Mouse (Mus musculus): Measurements from ENCODE around the gene Gm21188.
"Not testable (repeated sequence)": the region's sequence is repeated elsewhere in the genome, so short reads cannot be mapped to it uniquely, and the experiment has no call there.

Gm21188 gene

DNA sequence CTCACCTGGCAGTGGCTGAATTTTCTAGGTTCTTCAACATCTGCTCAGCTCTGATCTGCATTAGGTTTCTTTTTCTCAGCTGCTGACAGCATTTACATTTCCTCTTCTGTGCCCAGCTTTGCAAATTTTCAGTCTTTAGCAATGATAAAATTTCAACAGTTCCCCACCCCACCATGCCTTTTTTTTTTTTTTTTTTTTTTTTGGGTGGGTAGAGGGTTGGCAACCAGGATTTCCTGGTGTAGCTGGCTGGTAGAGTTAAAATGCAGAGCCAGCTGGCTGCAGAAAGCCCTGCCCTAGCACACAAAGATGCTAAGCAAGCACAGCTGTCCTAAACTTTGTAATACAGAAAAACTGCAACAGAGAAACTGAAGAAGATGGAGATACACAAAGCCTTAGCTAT is at the start of gene Gm21188:
TSS of gene Gm21188 (minus strand) at position 110 of the 400 bp plus-strand sequence.
- DNase-seq: not testable (repeated sequence)

DNA sequence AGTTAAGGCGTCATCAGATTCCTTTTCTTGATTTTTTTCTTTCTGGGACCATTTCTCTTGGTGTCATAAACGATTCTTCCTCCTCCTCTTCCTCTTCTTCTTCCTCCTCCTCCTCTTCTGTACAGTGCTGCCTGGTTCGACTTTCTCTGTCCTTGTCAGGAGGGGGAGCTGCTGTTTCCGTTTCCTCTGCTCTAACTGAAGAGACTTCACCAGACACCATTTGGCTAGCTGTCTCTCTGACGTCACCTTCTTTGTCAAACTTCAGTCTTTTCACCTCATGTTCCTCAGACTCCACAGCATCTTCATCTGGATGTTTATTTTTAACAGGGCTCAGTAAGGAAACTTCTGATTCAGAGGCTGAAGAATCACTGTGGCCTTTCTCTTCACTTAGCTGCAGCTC is 47.3 kb upstream of the Gm21188 start:
- not testable (repeated sequence) for DNase-seq

DNA sequence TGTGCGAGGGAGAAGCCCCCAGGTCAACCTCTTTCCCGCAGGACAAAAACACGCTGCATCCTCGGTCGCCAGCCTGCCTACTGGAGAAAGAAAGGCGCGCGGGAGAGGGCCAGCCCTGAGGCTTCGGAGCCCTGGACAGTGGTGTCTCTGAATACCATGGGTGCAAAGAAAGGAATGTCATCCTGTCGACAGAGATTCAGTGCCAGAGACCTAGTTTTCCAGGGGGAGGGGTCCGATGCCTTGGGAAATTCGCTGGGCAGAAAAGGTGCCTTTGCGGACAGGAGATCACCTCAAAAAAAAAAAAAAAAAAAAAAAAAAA is 44.9 kb upstream of the Gm21188 start:
- not testable (repeated sequence) for DNase-seq

DNA sequence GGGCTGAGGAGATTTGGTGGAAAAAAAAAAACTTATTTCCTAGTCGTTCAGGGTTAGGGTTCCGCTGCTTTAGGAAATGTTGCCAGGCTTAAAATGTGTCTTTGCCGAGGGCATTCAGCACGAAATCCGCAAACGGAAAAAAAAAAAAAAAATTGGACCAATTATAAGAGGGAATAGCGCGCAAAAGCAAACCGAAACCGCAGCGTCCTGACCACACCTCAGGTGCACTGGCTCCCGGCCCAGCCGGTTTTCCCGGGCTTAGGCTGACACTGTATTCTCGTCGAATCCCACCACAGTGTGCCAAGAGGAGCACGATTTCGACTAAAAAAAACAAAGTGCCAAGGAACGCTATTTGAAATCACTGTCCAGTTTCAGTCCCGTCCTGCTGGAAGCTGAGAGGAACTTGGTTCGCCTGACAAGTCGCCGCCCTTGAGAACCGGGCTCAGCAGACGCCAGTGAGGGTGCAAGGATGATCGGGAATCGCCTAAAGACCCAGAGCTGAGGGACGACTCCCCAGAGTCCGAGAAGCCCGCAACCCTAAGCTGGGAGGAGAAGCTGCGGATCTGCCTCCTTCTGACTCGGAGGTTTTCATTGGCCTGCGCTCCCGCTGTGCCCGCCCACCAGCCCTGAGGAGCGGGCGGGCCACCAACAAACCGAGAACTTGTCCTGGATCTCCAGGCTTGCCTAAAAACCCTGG is 44.4 kb upstream of the Gm21188 start:
- DNase-seq: not testable (repeated sequence)

DNA sequence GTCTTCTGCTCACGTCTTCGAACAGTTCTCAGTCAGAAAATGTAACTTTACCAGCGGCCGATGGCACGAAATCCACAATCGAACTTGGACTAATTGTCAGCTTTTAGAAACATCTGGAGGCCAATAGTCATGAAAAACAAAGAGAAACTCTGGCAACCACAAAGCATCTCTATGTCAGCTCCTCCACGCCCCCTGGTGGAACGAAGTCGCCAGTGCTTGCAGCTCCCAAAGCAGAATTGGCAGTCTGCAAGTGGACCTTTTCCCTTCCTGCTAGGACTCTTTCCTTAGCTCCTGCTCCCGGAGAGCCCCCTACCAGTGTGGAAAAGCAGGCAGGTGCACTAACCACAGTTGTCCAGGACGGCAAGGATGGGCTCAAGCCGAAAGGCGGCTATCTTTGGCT is 41.0 kb upstream of the Gm21188 start:
- not testable (repeated sequence) for DNase-seq

DNA sequence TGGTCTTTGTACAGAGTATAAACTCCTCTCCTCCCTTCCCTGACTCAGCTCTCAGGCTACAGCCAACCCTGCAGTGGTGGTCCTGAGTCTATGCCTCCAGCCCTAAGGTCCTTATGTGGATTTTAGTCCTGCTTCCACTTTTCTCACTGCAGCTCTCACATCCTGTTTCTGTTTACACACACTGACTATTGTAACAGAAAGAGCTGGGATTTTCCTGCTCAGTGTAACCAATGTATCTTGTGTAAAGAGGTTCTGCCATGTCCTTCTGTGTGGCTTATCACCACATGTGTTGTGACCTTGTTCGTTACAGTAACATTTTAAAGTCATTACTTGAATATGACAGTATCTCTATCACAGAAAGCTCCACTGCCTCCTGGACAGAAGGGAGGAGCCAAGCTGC is 27.6 kb upstream of the Gm21188 start:
- not testable (repeated sequence) for DNase-seq

DNA sequence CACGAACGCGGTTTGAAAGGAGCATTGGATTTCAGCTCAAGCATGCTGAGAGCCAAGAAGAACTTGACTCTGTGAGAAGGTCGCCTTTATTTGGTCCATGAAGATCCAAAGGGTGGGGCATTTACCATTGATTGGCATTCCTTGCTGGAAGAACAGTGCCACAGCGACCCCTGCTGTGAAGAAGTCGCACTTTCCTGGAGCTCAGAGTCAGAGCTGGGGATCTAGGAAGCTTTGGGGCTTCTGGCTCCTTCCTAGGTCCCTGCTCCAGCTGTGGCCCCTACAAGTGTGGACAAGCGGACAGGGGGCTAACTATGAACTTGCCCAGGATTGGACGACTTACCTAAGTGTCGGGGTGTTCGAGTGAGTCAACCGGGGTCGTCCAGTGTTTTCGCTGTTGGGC is 18.9 kb upstream of the Gm21188 start:
- DNase-seq: not testable (repeated sequence)

DNA sequence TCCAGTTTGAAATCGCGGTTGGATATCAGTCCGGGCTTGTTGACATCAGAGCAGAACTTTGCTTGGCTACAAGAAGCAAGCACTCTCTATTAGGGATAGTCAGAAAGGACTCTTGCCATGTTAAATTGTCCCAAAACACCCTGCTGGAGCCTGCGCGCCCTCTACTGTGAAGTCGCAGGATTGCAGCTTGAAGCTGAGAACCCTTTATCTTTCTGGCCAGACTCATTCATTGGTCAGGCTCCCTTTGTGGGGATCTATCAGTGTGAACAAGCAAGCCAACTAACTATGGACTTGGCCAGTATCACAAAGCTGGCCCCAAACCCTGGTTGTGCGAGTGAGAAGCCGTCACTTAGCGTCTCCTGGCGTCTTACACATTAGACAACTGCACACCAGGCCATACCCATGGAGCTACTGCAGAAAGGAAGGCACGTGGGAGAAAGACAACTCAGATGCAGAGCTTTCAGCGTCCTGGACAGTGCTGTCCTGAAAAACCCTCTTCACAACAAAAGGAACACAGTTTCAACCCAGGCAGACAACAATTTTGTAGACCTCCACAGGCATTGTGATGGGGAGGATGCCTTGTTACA is 18.1 kb upstream of the Gm21188 start:
- not testable (repeated sequence) for DNase-seq

DNA sequence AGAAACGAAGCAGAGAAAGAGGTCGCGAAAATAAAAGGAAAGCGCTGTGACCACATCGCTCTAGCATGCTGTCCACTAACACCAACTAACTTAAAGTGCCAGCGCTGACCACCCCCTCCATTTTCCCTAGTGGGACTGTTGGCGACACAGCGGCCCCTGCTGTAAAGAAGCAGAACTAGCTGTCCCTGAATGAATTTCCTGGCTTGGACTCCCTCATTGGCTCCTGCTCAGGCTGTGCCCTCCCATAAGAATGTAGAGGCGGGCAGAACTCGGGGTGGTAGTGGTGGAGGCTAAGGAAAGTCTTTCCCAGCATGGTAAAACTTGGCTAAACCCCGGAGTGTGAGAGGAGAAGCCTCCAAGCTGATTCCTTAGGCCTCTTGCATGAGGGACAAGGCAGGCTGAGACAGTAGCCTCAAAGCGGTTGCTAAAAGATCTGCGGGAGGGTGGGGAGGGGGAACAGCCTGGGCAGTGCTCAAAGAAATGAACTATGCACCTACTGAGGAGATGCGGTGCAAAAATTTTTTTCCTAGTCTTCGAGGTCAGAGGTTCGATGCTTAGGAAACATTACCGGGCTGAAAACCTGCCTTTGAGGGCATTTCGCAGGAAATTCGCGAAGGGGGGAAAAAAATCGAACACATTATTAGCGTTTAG is 11.6 kb upstream of the Gm21188 start:
- DNase-seq: not testable (repeated sequence)

DNA sequence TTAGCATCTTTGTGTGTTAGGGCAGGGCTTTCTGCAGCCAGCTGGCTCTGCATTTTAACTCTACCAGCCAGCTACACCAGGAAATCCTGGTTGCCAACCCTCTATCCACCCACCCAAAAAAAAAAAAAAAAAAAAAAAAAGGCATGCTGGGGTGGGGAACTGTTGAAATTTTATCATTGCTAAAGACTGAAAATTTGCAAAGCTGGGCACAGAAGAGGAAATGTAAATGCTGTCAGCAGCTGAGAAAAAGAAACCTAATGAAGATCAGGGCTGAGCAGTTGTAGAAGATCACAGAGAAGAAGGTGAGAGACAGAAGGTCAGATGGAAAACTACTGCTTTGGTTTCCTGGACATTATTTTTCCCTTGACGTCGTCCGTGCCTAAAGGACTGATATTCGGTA is 10.9 kb upstream of the Gm21188 start:
- DNase-seq: not testable (repeated sequence)

DNA sequence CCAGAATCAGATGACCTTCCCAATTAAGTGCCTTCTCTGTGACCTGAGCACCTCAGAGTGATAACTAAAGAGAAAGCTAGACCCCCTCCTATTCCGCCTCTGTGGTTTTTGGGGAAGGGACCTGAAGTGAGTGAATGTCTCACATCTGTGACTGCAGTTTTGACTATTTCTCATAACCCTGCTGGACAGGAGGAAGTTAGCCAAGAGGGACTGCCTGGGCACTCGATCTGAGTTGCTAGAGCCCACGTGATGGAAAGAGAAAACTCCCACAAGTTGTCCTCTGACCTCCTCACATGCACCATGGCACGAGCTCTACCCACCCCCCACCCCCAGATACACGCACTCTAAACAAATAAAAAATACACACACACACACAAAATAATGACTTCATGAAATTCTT is 3.4 kb downstream of the Gm21188 start:
- DNase-seq: not testable (repeated sequence)

DNA sequence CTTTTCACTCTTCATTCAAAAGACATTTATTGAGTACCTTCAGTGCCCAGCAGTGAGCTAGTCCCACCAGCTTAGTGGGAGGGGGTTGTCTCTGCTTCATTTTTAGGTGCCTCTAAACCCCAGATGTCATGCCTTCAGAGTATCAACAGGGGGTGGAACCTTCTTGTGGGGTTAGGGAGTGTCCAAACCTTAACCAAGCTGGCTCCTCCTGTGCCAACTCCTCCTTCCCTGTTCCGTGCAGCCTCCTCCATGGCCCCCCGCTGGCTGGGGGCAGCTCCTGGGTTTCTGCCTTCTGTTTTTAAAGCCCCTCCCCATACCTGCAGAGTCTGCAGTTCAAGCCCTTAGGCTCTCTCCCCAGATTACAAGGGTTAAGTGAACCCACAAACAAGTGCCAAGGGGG is 3.8 kb downstream of the Gm21188 start:
- DNase-seq: not testable (repeated sequence)

DNA sequence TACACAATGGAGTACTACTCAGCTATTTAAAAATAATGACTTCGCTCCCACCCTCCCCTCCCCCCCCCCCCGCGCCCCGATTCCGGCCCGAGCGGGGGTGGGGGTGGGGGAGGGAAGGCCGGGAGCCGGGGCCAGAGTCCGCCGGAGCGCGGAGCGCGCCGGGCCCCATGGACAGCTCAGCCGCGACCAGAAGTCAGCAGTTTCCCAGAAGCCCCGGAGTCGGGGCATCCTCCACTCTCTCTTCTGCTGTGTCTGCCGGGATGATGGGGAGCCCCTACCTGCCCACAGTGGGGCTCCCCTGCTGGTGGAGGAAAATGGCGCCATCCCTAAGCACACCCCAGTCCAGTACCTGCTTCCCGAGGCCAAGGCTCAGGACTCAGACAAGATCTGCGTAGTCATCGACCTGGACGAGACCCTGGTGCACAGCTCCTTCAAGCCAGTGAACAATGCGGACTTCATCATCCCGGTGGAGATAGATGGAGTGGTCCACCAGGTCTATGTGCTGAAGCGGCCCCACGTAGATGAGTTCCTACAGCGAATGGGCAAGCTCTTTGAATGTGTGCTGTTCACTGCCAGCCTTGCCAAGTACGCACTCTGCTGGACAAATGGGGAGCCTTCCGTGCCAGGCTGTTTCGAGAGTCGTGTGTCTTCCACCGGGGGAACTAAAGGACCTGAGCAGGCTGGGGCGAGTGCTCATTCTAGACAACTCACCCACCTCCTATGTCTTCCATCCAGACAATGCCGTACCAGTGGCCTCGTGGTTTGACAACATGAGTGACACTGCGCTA is 5.4 kb downstream of the Gm21188 start:
- not testable (repeated sequence) for DNase-seq

DNA sequence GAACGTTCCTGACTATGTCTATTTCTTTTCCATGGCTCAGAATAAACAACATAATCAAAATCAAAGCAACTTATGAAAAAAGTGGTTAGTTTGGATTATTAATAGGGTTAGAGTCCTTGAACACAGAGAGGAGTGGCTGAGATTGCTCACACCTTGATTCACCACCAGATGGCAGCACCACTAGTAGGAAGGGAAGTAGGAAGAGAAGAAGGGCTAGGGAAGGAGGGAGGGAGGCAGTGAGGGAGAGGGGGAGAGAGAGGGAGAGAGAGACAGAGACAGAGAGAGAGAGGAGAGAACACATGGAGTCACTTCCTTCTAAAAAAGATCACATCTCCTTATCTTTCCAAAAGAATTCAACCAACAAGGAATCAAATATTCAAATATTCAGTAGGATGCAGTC is 10.8 kb downstream of the Gm21188 start:
- DNase-seq: peak; percentile 15

DNA sequence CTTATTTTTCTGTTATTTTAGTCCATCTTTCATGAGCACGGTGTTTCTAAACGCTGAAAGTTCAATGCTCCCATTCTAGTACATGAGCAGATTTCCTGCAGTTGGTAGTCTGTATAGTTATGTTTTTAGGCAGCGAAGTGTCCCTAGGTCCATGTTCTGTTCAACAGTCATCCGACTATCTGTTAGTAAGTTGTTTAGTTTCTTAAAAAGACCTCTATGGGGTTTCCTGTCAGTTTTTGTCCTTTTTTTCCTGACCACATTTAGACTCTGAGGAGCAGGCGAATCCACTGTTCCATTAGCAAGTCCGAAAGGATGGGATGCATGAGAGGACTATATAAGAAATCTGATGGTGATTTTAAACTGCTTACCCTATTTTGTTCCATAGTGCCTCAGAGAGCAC is 14.1 kb downstream of the Gm21188 start:
- DNase-seq: not testable (repeated sequence)

DNA sequence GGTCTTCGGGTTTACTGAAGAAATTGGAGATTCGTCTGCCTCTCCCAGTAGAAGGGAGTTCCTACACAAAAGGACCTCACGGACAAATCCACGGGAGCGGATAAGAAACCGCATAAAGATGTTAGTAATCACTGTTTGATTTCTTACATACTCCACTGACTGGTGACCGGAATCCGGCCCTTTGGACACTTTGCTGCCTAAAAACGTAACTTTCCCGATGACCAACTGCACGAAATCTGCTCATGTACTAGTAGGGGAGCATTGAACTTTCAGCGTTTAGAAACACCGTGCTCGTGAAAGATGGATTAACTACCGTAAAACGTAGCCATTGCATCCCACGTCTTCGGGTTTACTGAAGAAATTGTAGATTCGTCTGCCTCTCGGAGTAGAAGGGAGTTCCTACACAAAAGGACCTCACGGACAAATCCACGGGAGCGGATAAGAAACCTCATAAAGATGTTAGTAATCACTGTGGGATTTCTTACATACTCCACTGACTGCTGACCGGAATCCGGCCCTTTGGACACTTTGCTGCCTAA is 15.3 kb downstream of the Gm21188 start:
- DNase-seq: not testable (repeated sequence)

DNA sequence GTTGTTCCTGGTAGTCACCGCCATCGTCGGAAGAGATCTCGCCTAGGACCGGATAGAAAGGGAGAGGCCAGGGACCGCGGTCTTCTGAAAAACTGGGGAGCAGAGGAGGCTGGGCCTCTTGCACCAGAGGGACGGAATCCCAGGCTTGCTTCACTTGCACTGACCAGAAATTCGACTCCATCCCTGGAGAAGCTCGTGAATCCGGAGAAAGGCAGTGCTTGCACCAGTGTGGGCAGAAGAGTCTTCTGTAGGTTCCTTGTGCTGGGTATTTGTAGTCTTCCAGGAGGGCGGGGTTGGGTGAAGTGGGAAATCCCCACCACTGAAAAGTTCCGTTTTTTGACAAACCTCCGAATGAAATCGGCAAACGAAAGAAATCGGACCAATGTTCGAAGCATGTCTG is 16.8 kb downstream of the Gm21188 start:
- not testable (repeated sequence) for DNase-seq

DNA sequence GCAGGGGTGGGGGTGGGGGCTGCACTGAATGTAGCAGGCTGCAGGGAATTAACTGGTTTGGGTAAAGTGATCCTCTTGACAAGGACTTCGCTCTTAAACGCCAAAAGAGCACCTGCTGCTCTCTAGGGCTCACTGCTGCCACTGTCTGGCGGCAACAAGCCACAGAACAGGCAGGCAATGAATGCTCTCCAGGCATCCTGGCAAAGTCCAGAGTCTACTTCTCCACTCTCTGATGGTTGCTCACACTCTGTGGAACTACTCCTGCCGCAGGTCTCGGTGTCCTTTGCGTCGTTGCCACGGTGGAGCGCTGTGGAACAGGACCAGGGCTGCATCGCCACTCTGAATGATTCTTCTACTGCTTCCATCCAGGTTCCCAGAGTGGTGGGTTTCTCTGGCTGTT is 17.4 kb downstream of the Gm21188 start:
- DNase-seq: not testable (repeated sequence)

DNA sequence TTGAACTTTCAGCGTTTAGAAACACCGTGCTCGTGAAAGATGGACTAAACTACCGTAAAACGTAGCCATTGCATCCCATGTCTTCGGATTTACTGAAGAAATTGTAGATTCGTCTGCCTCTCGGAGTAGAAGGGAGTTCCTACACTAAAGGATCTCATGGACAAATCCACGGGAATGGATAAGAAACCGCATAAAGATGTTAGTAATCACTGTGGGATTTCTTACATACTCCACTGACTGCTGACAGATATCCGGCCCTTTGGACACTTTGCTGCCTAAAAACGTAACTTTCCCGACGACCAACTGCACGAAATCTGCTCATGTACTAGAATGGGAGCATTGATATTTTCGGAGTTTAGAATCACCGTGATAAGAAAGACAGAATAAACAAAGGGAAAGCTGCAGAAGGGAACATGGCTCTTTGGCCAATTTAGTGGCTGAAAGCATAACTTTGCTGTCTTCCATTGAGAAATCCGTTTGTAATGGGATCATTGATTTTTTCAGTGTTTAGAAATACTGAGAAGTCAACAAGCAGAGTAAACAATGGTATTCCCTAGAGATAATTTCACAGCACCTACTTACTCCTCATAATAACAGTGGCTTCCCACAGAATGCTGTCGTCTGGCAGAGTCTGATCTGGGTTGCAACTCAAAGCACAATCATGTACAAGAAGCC is 18.3 kb downstream of the Gm21188 start:
- peak; percentile 17 for DNase-seq

DNA sequence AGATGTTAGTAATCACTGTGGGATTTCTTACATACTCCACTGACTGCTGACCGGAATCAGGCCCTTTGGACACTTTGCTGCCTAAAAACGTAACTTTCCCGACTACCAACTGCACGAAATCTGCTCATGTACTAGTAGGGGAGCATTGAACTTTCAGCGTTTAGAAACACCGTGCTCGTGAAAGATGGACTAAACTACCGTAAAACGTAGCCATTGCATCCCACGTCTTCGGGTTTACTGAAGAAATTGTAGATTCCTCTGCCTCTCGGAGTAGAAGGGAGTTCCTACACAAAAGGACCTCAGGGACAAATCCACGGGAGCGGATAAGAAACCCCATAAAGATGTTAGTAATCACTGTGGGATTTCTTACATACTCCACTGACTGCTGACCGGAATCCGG is 20.3 kb downstream of the Gm21188 start:
- peak; percentile 6 for DNase-seq

DNA sequence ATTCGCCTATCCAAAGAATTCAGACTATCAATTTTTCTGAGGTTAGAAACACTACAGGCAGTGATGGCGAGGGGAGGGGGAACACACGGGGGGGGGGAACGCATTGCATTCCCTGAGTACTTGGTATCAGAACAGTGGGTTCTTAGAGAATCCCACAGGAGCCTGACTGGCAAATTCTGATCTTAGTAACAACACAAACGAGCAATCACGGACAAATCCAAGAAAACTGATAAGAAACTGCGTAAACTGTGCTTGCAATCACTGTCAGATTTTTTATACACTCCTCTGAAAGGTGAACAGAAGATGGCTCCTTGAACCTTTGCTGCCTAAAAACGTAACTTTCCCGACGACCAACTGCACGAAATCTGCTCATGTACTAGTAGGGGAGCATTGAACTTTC is 24.6 kb downstream of the Gm21188 start:
- DNase-seq: not testable (repeated sequence)

DNA sequence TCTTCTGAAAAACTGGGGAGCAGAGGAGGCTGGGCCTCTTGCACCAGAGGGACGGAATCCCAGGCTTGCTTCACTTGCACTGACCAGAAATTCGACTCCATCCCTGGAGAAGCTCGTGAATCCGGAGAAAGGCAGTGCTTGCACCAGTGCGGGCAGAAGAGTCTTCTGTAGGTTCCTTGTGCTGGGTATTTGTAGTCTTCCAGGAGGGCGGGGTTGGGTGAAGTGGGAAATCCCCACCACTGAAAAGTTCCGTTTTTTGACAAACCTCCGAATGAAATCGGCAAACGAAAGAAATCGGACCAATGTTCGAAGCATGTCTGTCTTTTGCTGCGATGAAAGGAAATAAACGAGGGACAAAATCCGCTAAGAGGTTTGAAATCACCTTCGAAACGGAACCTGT is 25.1 kb downstream of the Gm21188 start, which contains the start of gene Gm36079:
TSS of gene Gm36079 (minus strand) at position 101 of the 400 bp plus-strand sequence.
- DNase-seq: not testable (repeated sequence)

All from right cerebral cortex, adult 18-20 months (tissue).